Mouse (Mus musculus): Measurements from ENCODE around the gene Zfp97. TPM values are rescaled to one million over a fixed set of nuclear protein-coding genes. Genes with fewer than 3 reads are reported as not detected.
A peak's percentile ranks its signal among the peaks of the same experiment; 100 is the strongest.
"Not testable (repeated sequence)": the region's sequence is repeated elsewhere in the genome, so short reads cannot be mapped to it uniquely, and the experiment has no call there.

The Zfp97 gene
- polyA plus RNA-seq (2014; fragmentation: Nextera tagmentation; extraction: Ambion mirVana) = 7.1 and 7.9 TPM in 2 replicates

GRCm38 (mm10) chr17:17120830-17121502 is at the start of gene Zfp97:
Gene Zfp97, plus strand, starts transcription at chr17:17121415.
- no CpG with 5 or more reads among the region's 8 CpGs for WGBS
- not testable (repeated sequence) for H3K4me3 ChIP-seq (ENCODE audit: control insufficient read depth in 1 of 2, insufficient read depth in 1 of 2, low read depth in 1 of 2, low read length in 2 of 2); H3K9ac ChIP-seq (ENCODE audit: low read length); H3K27me3 ChIP-seq (ENCODE audit: control insufficient read depth, insufficient read depth, low read length); H3K4me1 ChIP-seq (ENCODE audit: control insufficient read depth in 2 of 2, insufficient read depth in 2 of 2, low read length in 2 of 2); H3K9me3 ChIP-seq (ENCODE audit: control insufficient read depth, low read length); H3K27ac ChIP-seq (replicated peaks in 1 of 2; ENCODE audit: control insufficient read depth in 1 of 2, insufficient read depth in 1 of 2, low read depth in 2 of 2, low read length in 2 of 2); H3K4me2 ChIP-seq (ENCODE audit: low read length); H3K36me3 ChIP-seq (ENCODE audit: control insufficient read depth, insufficient read depth, low read length)
- ATAC-seq (ENCODE audit: insufficient number of reproducible peaks, insufficient read depth, low FRiP score, low read depth) = peak; percentile 85

DNA sequence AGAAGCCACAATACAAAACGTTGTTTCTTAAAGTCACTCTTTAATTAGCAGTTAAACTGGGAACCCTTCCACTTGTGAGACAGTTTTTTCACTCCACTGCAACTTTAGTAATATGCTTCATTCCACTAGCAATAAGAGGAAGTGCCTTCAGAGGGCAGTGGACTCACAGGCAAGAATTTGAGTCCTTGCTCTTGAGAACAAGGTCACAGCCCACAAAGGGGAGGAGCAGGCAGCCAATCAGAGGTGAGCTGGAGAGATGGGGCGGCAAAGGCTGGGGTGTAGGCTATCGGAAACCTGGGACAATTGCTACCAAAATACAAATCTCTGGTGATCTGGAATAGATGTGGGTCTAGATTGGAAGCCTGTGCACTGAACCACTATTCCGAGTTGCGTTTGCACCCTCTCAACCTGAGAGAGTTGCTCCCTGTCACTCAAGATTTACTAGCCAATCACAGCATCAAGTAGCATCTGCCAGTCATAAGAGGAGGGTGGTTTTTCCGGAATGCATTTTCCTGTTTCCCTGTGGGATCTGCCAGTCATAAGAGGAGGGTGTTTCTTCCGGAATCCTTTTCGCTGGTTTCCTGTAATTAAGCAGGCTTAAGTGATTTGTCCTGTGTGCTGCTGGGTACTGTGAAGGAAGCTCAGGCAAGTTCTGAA is 57.7 kb downstream of the Zfp97 start:
- not testable (repeated sequence) for H3K4me1 ChIP-seq (ENCODE audit: control insufficient read depth in 2 of 2, insufficient read depth in 2 of 2, low read length in 2 of 2); H3K9ac ChIP-seq (ENCODE audit: low read length); H3K4me2 ChIP-seq (ENCODE audit: low read length); H3K27me3 ChIP-seq (ENCODE audit: control insufficient read depth, insufficient read depth, low read length); H3K36me3 ChIP-seq (ENCODE audit: control insufficient read depth, insufficient read depth, low read length); H3K4me3 ChIP-seq (ENCODE audit: control insufficient read depth in 1 of 2, insufficient read depth in 1 of 2, low read depth in 1 of 2, low read length in 2 of 2); H3K9me3 ChIP-seq (ENCODE audit: control insufficient read depth, low read length); H3K27ac ChIP-seq (replicated peaks in 1 of 2; ENCODE audit: control insufficient read depth in 1 of 2, insufficient read depth in 1 of 2, low read depth in 2 of 2, low read length in 2 of 2)
- no CpG with 5 or more reads among the region's 8 CpGs for WGBS
- ATAC-seq (ENCODE audit: insufficient number of reproducible peaks, insufficient read depth, low FRiP score, low read depth) = peak; percentile 85; the same call in 1 of the 2 replicates

GRCm38 (mm10) chr17:17194761-17195160 is 73.5 kb downstream of the Zfp97 start:
- H3K36me3 ChIP-seq (ENCODE audit: control insufficient read depth, insufficient read depth, low read length); H3K9ac ChIP-seq (ENCODE audit: low read length); H3K4me2 ChIP-seq (ENCODE audit: low read length); H3K27ac ChIP-seq (replicated peaks in 1 of 2; ENCODE audit: control insufficient read depth in 1 of 2, insufficient read depth in 1 of 2, low read depth in 2 of 2, low read length in 2 of 2); H3K4me3 ChIP-seq (ENCODE audit: control insufficient read depth in 1 of 2, insufficient read depth in 1 of 2, low read depth in 1 of 2, low read length in 2 of 2); ATAC-seq (ENCODE audit: insufficient number of reproducible peaks, insufficient read depth, low FRiP score, low read depth); H3K27me3 ChIP-seq (ENCODE audit: control insufficient read depth, insufficient read depth, low read length); H3K4me1 ChIP-seq (ENCODE audit: control insufficient read depth in 2 of 2, insufficient read depth in 2 of 2, low read length in 2 of 2): not testable (repeated sequence)
- H3K9me3 ChIP-seq (ENCODE audit: control insufficient read depth, low read length) = peaks cover 21% of the 10 kb centered on the region

DNA sequence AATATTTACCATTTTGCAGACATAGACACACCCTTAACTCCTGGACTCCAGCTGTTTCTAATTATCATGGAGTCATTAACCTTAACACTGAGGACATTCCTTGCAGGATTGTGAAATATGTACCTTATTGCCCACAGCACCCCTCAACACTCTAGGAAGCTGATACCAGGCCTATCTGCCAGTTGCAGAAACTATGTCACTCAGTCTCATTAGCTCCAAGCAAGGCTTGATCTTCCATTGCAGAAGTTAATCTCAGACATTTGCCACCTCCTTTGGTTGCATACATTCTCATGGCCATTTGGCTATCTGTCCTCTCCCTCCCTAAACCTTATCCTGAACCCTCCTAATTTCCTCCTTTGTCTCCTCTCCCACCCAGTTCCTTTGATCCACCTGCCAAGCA is 74.0 kb downstream of the Zfp97 start:
- no peak for ATAC-seq (ENCODE audit: insufficient number of reproducible peaks, insufficient read depth, low FRiP score, low read depth)
- no peak overlapping the region for H3K9ac ChIP-seq (ENCODE audit: low read length)
- peaks cover 24% of the 10 kb centered on the region for H3K9me3 ChIP-seq (ENCODE audit: control insufficient read depth, low read length)
- no peaks in the 10 kb centered on the region for H3K4me1 ChIP-seq (ENCODE audit: control insufficient read depth in 2 of 2, insufficient read depth in 2 of 2, low read length in 2 of 2)
- no peak overlapping the region for H3K27ac ChIP-seq (replicated peaks in 1 of 2; ENCODE audit: control insufficient read depth in 1 of 2, insufficient read depth in 1 of 2, low read depth in 2 of 2, low read length in 2 of 2)
- no peaks in the 10 kb centered on the region for H3K27me3 ChIP-seq (ENCODE audit: control insufficient read depth, insufficient read depth, low read length)
- no peak overlapping the region for H3K4me2 ChIP-seq (ENCODE audit: low read length)
- H3K4me3 ChIP-seq (ENCODE audit: control insufficient read depth in 1 of 2, insufficient read depth in 1 of 2, low read depth in 1 of 2, low read length in 2 of 2) = no peak overlapping the region
- H3K36me3 ChIP-seq (ENCODE audit: control insufficient read depth, insufficient read depth, low read length) = 0 out of 2 replicates have a peak, but pooled peaks cover 3% of the 10 kb centered on the region

GRCm38 (mm10) chr17:17196111-17196510 is 74.9 kb downstream of the Zfp97 start:
- not testable (repeated sequence) for H3K36me3 ChIP-seq (ENCODE audit: control insufficient read depth, insufficient read depth, low read length)
- WGBS = 96% methylated on average over 3 of the region's 3 CpGs

More at GRCm38 (mm10) chr17:17196111-17196510, 74.9 kb downstream of the Zfp97 start:
- ATAC-seq (ENCODE audit: insufficient number of reproducible peaks, insufficient read depth, low FRiP score, low read depth); H3K9ac ChIP-seq (ENCODE audit: low read length); H3K4me3 ChIP-seq (ENCODE audit: control insufficient read depth in 1 of 2, insufficient read depth in 1 of 2, low read depth in 1 of 2, low read length in 2 of 2); H3K4me1 ChIP-seq (ENCODE audit: control insufficient read depth in 2 of 2, insufficient read depth in 2 of 2, low read length in 2 of 2); H3K27me3 ChIP-seq (ENCODE audit: control insufficient read depth, insufficient read depth, low read length); H3K4me2 ChIP-seq (ENCODE audit: low read length); H3K27ac ChIP-seq (replicated peaks in 1 of 2; ENCODE audit: control insufficient read depth in 1 of 2, insufficient read depth in 1 of 2, low read depth in 2 of 2, low read length in 2 of 2): not testable (repeated sequence)
- H3K9me3 ChIP-seq (ENCODE audit: control insufficient read depth, low read length) = peaks cover 27% of the 10 kb centered on the region

Other genes starting within 250 kb of the Zfp97 start
- 4.5 and 5.5 TPM in 2 replicates for gene Zfp960, start 57.3 kb upstream of the Zfp97 start, polyA plus RNA-seq (2014; fragmentation: Nextera tagmentation; extraction: Ambion mirVana)

Measured in heart, embryonic 14.5 days (tissue).